Mouse (Mus musculus) splenic B cell, adult 2 months (primary cell): ENCODE data around the gene Appbp2.
A peak's percentile ranks its signal among the peaks of the same experiment; 100 is the strongest.

Source experiments
- DNase-seq: peaks from one replicate; pipeline ENCODE4 v3.0.0-alpha.2; 2011; ENCODE audit warnings: low read depth, low spot score
- H3K27me3 ChIP-seq: 2 replicates; pipeline ENCODE4 v1.6.1; 2012; ENCODE audit warnings: mild to moderate bottlenecking, low read length, moderate library complexity, mixed read lengths; ENCODE audit not compliant: control insufficient read depth, poor library complexity, insufficient read depth, severe bottlenecking
- H3K36me3 ChIP-seq: 2 replicates; pipeline ENCODE4 v1.6.1; 2012; ENCODE audit warnings: mild to moderate bottlenecking, low read length, moderate library complexity, mixed read lengths; ENCODE audit not compliant: control insufficient read depth, poor library complexity, insufficient read depth, severe bottlenecking

Gene Appbp2

DNA sequence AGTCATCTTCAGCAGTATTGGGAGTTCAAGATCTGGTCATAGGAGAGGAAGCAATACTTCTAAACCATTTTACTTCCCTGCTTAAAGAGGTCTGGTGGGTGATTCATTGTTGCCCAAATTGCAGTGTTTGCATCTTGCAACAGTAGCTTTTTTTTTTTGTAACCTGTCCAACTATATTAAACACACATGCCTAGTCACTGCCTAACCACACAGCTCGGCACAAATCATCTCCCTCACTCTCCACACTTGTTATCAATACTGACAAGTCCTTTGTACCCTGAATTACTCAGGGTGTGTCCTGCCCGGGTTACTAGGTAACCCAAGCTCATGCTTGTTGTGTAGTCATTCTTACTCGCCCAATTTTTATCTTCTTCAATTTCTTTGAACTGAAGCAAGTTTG is 15.5 kb upstream of the Appbp2 start:
- Histone ChIP-seq H3K27me3 (no peaks in the 10 kb centered on the region), H3K36me3 (no peaks in the 10 kb centered on the region)
- no peak for DNase-seq

DNA sequence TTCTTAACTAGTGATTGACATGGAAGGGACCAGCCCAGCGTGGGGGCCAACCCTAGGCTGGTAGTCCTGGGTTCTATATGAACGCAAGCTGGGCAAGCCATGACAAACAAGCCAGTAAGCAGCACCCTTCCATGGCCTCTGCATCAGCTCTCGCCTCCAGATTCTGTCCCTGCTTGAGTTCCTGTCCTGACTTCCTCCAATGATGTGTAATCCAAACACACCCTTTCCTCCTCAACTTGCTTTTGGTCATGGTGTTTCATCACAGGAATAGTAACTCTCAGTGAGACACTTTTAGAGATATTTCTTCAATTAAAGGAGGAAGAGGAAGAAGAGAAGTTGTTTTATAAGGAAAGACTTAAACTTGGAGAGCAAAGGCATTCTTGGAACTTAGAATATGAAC is 14.4 kb upstream of the Appbp2 start:
- Histone ChIP-seq H3K36me3 (no peaks in the 10 kb centered on the region), H3K27me3 (no peaks in the 10 kb centered on the region)
- no peak for DNase-seq

DNA sequence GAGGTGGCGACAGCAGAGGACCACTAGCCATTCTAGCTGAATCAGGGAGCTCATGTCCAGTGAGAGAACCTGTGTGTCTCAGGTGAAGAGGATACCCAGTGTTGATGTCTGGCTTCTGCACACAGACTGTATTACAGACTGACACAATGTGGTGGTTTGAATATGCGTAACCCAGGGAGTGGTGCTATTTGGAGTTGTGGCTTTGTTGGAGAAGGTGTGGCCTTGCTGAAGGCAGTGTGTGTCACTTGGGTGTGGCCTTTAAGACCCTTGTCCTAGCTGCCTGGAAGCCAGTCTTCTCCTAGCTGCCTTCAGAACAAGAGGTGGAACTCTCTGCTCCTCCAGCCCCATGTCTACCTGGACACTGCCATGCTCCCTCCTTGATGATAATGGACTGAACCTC is 13.2 kb upstream of the Appbp2 start:
- no peaks in the 10 kb centered on the region for H3K36me3 ChIP-seq
- no peak for DNase-seq
- no peaks in the 10 kb centered on the region for H3K27me3 ChIP-seq

DNA sequence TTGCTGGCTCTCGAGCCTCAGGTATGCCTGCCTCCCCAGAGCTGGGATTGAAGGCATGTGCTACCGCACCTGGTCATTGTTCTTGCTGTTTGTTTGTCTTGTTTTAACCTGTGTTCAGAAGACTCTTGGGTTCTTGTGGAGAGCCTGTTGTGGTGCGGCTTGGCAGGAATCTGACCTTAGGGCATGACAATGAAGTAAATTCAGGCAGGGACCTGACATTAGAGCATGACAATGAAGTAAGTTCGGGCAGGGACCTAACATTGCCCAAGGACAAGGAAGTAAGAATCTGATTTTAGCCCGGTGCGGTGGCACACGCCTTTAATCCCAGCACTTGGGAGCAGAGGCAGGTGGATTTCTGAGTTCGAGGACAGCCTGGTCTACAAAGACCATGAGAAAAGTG is 6.3 kb upstream of the Appbp2 start:
- Histone ChIP-seq H3K36me3 (no peaks in the 10 kb centered on the region), H3K27me3 (no peaks in the 10 kb centered on the region)
- no peak for DNase-seq

DNA sequence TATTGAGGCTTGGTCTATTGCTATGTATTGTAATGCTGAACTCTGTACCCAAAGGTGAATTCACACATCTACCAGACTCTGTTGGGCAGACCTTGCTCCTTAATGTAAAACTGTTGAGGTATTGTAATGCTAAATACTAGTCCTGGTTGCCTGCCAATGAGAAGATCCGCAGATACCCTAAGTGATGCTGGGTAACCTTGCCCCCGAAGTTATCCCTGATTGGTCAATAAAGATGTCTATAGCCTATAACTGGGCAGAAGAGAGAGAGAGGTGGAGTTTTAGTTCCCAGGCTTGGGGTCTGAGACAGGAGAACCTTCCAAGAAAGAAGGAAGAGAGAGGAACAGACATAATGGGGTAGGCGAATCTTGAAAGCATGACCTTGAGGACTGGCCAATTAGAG is 5.3 kb upstream of the Appbp2 start:
- H3K36me3 ChIP-seq = no peaks in the 10 kb centered on the region
- H3K27me3 ChIP-seq = no peaks in the 10 kb centered on the region
- DNase-seq = no peak

DNA sequence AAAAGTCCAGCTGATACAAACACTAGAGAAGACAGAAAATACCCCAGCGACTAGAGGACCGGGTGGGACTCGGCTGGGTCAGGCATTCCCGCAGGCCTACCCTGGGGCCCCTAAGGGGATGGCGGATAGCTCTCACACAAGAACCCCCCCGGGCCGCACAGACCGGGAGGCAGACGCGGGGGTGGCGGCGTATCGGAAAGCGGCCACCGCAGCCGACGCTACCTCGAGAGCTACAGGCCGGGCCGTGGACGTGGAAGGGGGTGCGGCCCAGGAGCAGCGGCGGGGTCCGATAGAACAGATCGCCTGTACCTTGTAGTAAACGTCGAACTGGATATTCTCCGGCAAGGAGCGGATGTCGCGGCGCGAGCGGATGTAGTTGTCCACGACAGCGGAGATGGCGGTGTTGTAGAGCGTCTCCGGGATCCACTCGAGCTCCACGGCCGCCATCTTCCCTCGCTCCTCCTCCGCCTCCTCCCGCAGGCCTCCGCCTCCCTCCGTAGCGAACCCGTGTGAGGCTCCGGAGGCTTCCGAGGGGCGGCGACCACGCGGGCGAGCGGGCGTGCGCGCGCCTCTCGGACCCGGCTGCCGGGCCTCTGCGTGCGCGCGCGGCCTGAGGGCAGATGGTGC is 454 bp downstream of the Appbp2 start:
- peak; percentile 89 for DNase-seq
- no peaks in the 10 kb centered on the region for H3K36me3 ChIP-seq
- H3K27me3 ChIP-seq = no peaks in the 10 kb centered on the region

DNA sequence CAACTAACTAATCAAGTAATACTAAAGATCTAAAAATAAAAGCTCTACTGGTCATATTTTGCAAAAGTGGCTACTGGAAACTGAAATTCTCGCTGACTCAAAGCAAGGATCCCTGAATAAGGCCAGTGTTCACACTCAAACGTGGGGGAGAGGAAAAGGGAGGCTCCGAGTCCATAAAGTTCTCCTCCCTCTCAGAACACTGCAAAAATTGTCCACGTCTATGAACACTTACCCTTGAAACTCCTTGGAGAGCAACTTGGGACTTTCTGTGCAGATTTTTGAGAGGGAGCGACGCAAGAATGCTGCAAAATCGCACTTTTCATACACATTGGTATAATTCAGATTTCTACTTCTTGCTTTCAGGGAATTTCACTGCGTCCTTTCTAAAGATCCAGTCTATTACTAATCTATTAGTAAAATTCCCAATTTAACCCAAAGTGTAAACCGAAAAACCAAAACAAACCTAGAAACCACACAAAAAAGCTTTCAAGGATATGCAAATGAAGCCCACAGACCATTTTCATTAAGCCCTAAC is 1.2 kb downstream of the Appbp2 start:
- no peaks in the 10 kb centered on the region for H3K27me3 ChIP-seq
- DNase-seq = no peak

DNA sequence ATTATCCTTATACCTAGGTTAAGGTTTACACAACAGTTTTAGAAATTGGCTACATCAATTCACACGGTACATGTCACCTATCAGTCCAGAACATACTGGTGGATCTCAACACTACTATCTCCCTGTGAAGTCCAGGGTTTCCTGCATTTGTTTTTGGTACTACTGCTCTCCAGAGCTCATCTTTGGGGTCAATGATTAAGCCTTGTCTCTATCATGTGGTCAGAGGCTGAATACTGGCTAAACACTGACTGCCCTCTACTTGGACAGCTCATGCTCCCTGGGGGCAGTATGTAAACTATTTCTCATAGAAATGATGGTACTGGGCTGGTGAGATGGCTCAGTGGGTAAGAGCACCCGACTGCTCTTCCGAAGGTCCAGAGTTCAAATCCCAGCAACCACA is 11.7 kb downstream of the Appbp2 start:
- Histone ChIP-seq H3K36me3 (peaks cover 2% of the 10 kb centered on the region; the same call in 1 of the 2 replicates), H3K27me3 (no peaks in the 10 kb centered on the region)
- no peak for DNase-seq

More for the DNA sequence above, 1.2 kb downstream of the Appbp2 start:
- H3K36me3 ChIP-seq = no peaks in the 10 kb centered on the region

DNA sequence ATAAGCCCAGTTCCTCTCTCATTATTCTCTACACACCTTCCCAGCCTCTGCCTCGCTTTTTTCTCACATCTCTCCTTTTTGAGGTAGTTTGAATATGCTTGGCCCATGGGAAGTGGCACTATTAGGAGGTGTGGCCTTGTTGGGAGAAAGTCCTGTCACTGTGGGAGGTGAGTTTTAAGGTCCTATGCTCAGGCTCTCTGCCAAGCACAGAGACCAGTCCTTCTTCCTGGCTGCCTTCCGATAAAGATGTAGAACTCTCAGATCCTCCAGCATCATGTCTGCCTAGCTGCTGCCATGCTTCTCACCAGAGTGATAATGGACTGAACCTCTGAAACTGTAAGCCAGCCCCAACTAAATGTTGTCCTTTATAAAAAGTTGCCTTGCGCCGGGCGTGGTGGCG is 12.4 kb downstream of the Appbp2 start:
- Histone ChIP-seq H3K36me3 (peaks cover 2% of the 10 kb centered on the region; the same call in 1 of the 2 replicates), H3K27me3 (no peaks in the 10 kb centered on the region)
- no peak for DNase-seq

DNA sequence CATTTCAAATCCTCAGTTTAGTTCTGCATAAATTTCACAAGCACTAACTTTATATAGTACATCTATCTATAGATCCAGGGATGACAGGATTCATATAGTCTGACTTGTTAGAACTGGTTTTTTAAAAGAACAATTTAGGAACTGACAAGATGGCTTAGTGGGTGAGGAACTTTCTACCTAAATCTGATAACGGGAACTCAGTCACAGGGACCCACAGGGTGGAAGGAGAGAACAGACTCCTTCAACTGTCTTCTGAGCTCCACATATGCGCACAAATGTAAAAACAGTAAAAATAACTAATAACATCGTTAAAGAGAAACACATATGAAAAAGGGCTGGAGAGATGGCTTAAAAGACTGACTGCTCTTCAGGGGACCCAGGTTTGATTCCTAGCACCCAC is 15.9 kb downstream of the Appbp2 start:
- Histone ChIP-seq H3K36me3 (peaks cover 15% of the 10 kb centered on the region), H3K27me3 (no peaks in the 10 kb centered on the region)
- no peak for DNase-seq

DNA sequence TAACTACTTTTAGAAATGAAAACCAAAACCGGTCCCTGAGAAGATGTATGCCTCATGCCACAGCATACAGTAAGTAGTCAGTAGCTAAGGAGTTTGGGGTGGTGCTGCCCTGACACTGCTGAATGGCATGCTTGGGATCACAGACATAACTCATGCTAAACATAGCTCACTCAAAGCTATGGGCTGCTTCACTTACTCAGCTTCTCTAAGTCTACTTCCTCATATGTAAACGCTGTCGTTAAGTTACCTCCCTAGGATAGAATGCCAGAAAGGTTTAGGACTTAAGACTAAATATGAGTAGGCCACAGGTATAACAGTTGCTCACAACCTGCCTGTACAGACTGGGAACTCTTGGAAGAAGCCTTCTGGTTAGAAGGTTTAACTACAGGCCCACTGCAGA is 20.3 kb downstream of the Appbp2 start:
- H3K36me3 ChIP-seq = peaks cover 17% of the 10 kb centered on the region
- peak; percentile 22 for DNase-seq
- H3K27me3 ChIP-seq = no peaks in the 10 kb centered on the region

DNA sequence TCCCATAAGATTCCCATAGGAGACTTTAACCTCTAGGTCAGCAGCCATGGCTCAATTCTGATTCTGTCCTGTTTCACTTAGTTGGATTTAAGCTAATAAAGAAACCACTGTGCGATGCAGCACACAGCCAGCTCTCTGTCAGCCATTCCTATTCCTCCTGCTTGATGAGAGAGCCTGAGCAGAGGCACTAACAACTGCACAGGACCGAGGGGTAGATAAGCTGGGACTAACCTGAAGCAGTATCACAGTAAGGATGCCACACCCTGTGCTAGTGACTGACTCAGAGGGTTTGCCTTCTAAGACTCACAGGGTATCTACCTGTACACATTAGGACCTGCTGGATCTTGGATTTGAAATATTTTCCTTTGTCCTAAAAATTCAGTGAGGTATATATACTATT is 21.7 kb downstream of the Appbp2 start:
- DNase-seq = no peak
- peaks cover 17% of the 10 kb centered on the region for H3K36me3 ChIP-seq
- H3K27me3 ChIP-seq = no peaks in the 10 kb centered on the region

DNA sequence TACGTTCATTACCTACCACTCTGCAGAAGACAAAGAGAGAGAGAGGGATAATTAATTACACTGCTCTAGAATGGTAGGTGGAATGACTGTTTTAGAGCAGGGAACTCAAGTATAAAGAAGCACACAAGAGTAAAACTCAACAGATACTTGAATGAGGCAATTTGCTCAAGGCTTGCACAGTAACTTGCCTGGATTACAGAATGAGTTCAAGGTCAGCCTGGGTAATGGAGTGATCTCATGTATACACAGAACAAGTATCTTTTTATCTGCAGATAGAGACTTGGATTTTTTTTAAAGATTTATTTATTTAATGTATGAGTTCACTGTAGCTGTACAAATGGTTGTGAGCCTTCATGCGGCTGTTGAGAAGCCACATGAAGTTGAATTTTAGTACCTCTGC is 23.8 kb downstream of the Appbp2 start:
- H3K27me3 ChIP-seq = no peaks in the 10 kb centered on the region
- no peak for DNase-seq
- H3K36me3 ChIP-seq = peaks cover 17% of the 10 kb centered on the region

DNA sequence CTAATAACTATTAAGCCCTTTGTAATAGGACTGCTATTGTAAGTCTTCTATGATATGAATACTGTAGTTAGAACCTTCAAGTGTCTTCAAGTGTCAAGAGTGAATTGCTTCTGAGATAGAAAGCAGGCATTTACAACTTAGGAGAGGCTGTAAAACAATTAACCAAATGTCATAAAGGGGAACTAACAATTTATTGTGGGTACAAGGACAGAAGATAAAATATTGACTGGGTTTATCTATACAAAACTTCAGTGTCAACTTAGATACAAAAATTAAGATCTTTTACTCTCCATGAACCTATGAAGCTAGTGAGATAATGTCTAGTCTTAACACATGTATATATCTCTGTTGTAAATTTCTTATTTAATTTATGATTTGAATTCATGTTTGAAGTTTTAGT is 28.7 kb downstream of the Appbp2 start:
- Histone ChIP-seq H3K27me3 (no peaks in the 10 kb centered on the region), H3K36me3 (peaks cover 4% of the 10 kb centered on the region)
- no peak for DNase-seq

DNA sequence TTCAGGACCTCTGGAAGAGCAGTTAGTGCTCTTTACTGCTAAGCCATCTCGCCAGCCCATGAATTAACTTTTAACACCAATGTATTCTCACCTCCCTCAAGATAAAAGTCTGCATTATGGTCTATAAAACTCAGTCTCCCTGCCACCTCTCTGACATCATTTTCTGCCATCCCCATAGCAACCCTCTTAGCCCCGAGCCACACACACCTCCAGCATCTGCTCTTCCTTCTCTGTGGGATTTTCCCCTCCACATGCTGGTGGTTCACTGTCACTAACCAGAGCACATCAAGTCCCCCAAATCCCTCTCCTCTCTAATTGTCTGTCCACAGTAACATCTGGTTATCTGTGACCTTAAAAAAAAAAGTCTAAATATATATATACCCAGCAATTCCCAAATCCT is 36.0 kb downstream of the Appbp2 start:
- H3K27me3 ChIP-seq = no peaks in the 10 kb centered on the region

DNA sequence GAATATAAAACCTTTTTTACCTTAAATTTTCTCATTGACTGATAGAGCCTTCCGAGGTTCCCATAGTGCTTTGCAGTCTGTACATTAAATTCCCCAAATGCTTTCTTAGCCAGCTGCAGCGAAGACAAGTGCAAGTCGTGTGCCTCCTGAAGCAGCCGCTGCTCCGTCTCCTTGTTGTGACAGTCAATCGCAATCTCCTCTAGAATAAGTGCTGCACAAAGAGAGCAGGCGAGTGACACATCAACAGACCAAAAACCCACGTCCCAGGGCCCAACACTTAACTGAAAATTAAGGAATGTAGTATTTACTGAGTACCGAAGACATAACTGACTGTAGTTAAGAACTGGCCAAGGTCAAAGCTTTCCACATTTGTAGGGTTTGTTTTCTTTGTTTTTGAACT is 38.9 kb downstream of the Appbp2 start:
- Histone ChIP-seq H3K27me3 (no peaks in the 10 kb centered on the region), H3K36me3 (peaks cover 14% of the 10 kb centered on the region; the same call in 1 of the 2 replicates)
- no peak for DNase-seq

More for the DNA sequence above, 36.0 kb downstream of the Appbp2 start:
- peaks cover 7% of the 10 kb centered on the region; the same call in 1 of the 2 replicates for H3K36me3 ChIP-seq
- no peak for DNase-seq
